Mouse (Mus musculus): ENCODE data around the gene F5.
A peak's percentile ranks its signal among the peaks of the same experiment; 100 is the strongest.

F5 gene

DNA sequence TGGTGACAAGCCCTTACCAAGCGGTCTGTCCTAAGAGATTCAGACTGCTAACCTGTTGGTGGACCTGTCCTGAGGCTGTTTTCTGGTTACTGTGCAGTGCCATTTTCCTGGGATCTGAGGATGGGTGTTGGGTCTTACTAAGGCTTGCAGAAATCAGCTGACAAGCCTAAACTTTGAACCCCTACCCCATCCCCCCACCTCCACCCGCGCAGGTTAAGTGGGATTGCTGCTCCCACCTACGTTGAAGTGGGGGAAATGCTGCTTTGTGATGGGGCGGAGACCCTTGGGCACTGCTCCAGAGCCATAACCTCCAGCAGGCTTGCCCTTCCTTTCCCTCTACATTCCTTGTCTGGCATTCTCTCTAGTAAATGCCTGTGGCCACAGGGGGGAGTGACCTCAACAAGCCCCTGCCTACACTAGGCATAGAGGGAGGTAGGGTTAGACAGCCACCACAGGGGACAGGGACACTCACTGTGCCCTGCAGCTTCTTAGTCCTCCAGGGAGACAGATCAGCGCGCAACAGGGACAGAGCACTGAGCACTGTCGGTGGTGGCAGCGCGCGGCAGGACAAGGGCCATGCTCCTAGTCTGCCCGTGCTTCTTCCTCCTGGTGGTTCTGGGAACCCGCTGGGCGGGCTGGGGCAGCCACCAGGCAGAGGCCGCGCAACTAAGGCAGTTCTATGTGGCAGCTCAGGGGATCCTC lies at the start of gene F5:
F5 (plus strand) TSS at position 452 of the 702 bp plus-strand sequence.
- peak; percentile 79 for DNase-seq

DNA sequence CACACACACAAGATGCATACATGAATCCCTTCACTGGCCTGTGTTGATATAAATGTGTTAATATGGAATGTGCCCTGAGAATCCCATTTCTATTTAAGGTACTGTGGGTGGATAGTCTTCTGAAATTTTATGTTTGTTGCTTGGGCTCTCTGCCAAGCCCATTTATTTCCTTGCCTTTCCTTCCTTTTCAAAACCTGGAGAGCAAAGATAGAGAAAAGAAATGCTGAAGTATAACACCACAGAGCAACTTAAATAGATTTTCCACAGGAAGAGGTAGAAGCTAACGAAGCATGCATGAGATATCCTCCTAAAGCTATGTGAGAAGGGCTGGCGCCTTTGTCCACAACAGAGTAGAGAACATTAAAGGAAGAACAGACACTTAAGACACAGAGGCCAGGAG lies 41.9 kb upstream of the F5 start:
- DNase-seq: peak; percentile 43

DNA sequence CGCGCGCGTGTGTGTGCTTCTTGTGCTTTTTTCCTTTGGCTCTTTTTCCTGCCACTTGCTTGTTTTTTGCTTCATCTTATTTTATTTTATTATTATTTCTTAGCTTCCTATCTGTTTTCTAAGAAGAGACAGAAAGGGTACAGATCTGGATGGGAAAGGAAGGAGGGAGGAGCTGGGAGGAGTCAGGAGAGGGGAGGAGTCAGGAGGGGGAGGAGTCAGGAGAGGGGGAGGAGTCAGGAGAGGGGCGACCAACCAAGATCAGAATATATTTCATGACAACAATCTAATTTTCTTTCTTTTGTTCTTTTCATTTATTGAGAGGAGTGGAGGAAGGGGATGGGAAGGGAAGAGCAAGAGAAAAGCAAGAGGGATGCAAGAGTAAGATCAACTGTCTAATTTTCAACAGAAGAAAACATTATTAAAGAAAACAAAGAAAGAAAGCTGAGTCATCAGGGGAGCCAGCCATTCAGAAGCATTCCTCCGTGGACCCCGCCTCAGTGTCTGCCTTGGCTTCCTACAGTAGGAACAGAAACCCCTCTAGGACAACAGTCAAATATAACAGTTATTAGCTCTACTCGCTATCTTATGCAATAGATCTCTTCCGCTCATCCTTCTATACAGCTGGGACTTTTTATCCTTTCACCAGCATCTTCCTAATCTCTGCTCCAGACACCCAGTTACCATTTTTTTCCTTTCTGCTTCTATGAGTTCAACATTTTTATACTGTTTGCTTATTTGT lies 40.9 kb upstream of the F5 start:
- DNase-seq: no peak

DNA sequence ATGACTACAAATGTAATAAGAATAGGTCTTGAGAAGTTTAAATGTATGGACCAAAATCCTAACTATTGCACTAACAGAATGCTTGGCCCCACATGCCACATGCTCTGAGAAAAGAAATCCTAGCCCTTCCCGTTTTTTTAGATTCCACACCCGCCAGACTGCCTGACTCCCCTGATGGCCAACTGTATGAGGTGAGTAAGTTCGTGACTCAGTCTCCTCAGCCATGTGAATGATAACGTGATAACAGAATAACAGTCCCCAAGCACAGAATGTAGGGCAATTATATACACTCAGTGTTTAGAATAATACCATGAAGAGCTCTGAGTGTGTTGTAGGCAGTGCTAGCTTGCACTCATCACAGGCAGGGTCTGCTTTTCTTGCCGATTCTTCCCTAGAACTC lies 37.4 kb upstream of the F5 start:
- DNase-seq: no peak

DNA sequence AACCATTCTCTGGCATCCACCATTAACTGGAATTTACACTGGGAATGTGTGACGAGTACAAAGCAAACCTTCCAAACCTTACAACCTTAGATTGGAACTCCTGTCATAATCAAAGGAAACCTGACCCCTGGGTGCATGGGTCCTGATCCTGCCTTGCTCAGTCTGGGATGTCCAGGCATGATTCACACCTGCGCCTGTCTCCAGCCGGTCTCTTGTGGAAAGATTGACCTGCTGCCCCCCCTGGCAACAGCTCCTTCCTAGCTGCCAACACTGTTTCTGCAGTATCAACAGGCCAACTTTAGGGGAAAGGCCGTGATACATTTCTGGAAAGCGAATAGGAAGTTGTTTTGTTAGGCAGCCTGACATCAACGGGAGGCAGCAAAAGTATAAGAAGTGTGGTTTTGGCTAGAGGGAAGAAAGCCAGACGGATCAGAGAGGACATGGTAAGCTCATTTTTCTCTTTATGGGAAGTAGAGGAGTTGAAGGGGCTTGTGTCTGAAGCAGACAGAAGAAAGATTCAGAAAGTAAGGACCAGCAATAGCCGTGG lies 36.6 kb upstream of the F5 start, which contains the start of gene Selp:
Selp (plus strand) TSS at position 318 of the 547 bp plus-strand sequence.
- DNase-seq: peak; percentile 86

DNA sequence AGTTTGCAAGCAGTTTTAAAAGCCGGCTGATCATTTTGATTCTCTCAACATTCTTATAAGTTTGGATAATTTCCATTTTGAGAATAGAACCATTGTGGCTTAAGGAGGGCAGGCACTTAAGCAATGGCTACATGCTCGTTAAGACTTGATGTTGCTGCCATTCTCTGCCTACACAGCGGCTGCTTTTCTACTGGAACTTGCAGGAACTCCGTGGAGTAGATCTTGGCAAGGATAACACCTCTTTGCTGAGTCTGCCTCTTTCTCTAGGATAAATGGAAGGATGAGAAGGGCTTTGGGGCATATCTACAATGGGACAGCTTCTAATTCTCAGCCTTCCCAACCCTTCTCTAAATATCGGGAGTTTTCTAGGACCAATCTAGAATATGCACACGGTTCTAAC lies 36.0 kb upstream of the F5 start:
- no peak for DNase-seq

DNA sequence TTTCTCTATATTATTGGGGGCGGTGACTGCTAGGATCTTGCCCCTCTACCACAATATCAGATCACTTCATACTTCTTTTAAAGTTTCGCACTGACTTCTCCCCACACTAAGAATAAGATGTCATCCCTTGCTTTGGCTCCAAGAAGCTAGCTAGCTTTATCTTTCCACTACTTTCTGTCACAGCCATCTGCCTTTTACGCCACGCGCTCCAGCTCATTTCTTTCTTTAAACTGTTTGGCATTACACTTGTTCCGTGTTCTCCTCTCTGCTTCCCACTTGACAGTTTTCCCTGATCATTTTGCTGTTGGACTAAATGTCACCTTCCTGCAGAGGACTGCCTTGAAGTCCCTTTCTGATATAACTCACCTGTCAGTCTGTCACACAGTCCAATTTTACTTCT lies 33.8 kb upstream of the F5 start:
- peak; percentile 52 for DNase-seq

DNA sequence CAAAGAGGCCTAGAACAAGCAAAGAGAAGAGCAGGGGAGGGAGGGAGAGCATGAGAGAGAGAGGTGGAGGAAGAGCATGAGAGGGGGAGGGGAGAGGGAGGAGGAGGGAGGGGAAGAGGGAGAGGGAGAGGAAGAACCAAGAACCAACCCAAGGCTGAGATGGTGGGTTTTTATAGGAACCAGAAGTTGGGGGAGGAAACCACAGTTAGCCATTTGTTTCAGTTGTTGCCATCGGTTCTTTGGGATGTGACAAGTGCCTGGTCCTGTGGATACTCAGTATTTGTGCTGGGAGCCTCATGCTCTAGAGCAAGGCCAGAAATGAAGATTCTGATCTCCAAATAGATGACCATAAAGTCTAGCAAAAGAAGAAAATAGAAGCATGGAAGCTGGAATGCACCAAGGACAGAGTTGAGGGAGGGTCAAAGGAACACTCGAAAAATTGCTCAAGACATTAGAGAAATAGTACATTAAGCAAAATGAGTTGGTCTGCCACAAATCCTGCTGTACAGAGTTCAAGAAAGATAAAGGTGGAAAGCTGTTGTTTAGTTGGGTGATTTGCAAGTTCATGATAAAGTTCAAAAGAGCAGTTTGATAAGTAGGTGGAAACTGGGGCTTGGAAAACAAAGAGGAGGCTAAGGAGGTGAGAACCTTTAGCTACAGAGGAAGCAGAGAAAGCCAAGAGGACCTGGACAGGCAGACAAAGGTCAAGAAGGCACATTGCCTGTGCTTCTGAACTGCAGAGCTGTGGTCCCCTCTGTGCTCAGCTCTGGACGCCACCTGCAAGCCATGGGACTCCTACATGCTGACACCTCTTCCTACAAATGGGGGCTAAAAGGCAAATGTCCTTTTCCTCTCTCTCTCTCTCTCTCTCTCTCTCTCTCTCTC lies 31.5 kb upstream of the F5 start:
- DNase-seq: peak; percentile 37

DNA sequence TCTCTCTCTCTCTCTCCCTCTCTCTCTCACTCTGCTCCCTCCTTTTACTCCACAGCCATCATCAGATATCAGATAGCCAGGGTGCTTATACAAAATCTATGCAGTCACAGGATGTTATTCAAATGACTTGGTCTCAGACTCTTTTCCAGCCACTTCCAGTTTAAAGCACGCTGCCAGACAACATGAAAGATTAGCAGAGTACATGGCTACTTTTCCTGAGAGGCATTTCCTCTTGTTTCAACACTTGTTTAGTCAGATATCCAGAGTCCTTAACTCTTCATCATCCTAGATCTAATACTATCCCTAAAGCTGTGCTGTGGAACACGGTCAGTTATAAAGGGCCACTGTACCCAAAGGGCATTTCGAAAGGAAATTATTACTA lies 30.9 kb upstream of the F5 start:
- DNase-seq: peak; percentile 66

DNA sequence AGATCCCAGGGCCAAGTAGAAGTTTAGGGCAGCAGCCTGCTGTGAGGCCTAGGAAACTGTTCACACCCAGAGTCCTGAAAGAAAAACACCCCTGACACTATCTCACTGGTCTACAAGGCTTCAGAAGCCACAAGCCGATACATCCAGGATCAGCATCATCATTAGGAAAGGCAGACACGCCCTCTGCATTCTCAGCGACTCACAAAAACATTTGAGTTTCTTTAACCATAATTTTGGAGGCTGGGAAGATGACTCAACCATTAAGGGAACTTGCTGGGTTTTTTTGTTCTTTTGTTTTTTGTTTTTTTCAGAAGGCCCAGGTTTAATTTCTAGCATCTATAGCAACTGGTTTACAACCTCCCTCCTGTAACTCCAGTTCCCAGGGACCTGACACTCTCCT lies 27.8 kb upstream of the F5 start:
- no peak for DNase-seq

DNA sequence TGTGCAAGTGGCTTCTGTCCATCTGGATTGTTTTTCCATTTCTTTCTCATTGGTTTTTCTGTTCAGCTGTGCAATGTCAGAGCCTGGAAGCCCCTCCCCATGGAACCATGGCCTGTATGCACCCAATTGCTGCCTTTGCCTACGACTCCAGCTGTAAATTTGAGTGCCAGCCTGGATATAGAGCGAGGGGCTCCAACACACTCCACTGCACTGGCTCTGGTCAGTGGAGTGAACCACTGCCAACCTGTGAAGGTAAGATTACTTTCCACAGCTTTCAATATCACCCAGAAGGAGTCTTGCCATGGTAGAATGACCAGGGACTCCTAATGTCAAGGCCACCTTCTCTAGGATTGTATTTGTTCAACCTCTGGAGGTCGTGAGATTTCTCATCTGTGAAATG lies 21.6 kb upstream of the F5 start:
- DNase-seq: peak; percentile 49

DNA sequence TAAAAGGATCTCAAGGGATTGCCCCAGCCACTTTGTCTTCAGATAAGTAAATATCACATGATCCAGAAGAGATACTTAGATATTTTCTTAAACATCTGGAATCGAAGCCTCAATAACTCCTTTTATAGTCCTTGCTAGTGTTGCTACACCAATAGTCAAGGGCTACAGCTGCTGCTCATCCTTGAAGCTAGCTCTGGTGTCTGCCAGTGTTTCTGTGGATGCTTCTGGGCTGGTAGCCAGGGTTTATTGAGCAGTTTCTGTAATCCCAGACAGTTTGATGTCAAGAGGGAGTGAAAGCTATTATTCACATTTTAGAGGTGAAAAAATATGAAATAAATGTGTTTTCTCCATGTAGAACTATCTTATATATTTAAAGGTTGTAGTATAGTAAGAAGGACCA lies 19.0 kb upstream of the F5 start:
- no peak for DNase-seq

DNA sequence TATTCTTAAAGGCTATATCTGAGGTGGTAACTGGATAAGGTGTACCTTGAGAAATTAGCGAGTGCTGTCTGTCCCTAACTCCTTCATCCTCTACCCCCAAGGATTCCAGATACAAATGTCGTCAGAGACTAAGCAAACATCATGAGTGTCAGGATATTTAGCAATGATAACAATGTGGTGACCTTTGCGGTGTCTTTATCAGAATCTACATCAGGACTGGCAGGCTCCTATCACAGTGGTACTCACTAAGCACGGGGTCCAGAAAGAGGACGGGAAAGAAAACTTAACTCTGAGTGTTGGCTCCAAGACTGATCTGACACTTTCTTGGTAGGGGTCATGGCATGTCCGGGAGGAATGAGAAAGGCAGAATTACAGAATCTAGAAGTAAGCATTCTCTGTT lies 17.5 kb upstream of the F5 start:
- peak; percentile 37 for DNase-seq

DNA sequence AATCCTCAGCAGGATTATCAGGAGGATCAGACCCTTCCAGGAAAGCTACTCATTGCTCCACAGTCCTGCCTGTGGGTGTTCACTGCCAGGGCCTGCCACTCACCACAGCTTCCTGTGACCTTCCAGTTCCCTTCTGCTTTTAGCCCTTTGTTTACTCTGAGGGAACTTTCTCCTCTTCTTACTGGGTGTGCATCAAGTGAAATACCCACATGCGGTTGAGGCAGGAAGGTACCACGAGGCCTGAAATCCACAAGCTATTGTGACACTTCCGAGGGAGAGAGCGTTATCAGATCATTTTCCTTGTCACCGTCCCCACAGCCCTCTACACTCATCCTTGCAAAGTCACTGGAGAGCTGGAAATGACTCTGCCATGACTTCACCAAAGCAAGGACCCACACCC lies 16.3 kb upstream of the F5 start:
- DNase-seq: peak; percentile 94

DNA sequence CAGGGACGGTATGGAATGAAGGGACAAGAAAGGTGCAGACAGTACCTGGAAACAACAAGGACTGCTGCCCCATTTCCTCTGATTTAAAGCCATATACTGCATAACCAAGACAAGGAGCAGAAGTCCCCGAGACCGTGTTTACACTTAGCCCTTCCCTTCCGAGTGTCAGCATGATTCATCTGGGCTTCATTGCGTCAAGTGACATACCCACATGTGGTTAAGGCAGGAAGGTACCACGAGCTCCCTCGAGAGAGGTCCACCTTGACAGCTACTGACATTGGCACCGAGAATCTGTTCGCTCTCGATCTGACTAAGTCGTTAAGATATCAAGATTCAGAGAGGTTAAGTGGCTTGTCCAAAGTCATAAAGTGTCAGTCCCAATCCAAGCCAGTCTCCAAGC lies 15.7 kb upstream of the F5 start:
- peak; percentile 88 for DNase-seq

DNA sequence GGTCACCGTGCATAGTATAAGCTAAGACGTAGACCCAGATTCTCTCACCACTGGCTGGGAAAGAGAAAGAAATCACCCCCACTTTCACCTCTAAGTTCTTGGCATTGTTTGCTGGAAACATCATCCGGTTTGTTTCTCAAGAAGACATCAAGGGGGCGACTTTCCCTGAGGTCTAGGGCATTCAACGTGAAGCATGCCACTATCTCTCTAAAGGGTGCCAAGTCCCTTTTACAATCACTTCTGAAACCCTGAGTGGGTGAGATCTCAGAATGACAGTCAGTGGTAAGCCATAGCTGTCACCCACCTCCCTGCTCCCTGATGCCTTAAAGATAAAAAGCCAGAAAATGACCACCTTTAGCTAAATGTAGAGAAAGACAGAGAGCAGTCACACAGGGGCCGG lies 15.0 kb upstream of the F5 start:
- no peak for DNase-seq

DNA sequence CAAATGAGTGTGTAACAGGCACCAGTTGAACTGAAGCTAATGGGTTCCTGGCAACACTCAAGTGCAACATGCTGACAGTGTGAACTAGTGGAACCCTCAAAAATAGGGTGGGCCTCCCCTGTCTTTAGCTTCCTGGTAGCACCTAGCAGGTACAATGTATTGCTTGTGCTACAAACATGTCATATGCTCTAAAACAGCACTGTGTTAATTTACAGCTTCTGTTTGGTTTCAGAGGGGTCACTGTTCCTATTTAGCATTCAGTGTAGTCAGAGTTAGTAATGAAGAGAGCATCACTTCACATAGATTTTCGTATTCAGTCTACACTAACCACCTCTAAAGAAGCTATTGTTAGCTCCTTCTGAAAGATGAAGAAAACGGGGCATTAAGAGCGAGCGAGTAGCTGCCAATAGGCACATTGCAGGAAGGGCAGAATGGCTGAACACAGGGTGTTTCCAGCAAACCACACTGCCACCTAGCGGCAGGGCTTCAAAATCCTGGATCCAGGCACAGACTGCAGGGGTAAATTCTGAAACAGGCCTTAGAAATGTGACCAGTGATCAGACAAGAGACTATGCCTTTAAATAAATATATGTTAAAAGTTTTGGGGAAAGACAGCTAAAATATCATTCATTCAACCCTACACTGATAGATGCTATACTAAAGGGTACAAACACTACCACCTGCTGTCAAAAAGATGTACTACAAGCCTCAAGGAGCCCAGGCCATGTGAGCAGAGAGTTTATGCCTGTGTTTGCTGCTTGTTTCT lies 13.1 kb upstream of the F5 start:
- peak; percentile 93 for DNase-seq

DNA sequence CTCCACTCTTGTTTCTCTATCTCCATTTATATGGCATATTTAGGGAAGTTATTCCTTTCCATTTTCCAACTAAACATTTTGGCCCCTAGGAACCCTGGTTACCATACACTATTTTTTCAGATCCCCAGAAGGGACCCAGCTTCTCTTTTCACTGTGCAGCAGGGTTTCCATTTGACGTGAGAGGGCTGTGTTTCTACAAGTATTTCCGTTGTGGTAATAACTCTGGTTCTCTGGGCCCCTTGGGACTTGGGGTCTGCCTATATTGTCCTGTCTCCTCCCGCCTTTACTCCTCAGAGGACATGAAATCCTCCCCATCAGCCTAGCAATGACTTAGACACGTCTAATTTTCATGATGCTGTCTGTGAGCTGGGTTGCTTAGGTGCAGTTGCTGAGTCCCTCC lies 12.2 kb upstream of the F5 start:
- no peak for DNase-seq

DNA sequence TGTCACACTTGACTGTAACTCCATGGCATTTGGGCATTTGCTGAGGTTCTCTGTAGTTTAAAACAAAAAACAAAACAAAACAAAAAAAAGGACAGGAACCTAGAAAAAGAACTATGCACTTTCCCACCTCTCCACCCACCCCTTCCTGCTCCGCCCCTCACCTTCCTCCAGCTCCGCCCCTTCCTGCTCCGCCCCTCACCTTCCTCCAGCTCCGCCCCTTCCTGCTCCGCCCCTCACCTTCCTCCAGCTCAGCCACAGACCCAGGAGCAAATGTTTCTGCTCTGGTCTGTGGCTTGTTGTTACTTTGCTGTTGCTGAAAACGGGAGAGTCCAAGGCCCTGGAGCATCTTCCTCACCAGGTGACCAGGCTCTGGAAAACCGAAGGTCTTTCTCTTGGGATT lies 2.6 kb upstream of the F5 start:
- DNase-seq: peak; percentile 80

DNA sequence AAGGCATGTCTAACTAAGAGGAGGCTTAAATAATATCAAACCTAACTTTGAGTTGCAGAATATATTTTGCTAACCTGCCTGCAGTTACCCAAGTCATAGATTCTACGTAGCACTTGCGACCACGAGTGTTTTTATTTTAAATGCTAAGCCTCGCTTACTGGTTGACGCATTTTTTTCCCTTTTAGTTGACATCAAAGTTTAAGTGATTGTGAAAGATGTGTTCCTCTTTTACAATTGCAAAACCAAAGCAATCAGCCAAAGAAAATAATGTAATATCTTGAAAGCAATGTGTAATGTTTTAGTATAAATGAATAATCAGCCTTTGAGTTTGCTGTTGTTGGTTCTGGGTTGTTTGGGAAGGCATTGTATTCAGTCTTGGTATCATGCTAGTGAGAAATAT lies 1.2 kb downstream of the F5 start:
- DNase-seq: no peak

DNA sequence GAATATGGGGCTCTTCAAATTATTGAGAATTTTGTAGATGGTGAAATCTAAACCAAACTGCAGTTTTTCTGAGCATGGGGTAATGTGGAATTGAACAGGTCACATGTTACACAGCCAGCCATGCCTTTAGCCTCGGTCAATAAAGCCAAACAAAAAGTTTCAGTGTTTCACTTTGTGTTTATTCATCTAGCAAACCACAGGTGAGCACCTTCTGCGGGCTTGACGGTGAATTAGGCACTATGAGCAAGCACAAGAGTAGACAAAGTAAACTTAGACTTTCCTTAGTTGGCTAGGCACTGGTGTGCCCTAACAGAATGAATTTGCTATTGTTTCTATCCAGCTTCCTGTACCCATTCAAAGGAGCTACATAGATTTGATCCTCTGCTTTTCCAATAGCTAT lies 3.3 kb downstream of the F5 start:
- peak; percentile 36 for DNase-seq

DNA sequence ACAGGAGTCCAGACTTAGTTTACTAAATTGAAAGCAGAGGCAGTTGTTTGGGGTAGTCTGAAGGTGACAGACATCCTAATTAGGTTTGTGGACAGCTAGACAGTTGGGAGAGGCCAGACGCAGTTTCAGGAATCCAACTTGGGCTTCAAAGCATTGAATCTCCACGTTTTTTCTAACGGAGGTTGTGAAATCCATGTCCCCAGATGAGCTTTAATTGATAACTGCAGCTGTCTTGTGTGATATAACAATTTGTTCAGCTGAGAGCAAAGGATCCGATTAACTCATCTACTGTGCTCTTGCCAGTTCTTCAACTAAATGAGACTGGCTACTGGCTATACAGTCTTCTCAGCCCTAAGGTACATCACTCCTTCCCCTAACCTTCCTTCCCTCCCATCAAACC lies 6.9 kb downstream of the F5 start:
- peak; percentile 45 for DNase-seq

DNA sequence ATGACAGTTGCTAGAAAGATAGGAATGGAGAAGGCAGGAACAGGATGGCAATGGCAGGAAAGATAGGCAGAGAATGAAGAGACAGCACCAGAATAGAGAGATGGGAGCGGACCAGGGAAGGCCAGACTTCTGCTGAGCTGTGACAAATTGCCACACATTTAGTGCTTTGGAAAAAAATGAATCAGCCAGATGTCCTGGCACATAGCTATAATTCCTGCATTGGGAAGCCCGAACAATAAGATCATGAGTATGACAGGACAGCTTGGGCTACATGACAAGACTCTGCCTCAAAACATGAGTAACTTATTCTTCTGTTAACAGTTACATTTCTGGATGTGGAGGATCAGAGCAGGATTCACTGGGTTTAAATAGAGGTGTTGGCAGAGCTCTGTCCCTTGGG lies 8.1 kb downstream of the F5 start:
- peak; percentile 84 for DNase-seq
